Mouse (Mus musculus) lung, postnatal 14 days (tissue): ENCODE data around the gene Soat1.
"Not testable (repeated sequence)": the region's sequence is repeated elsewhere in the genome, so short reads cannot be mapped to it uniquely, and the experiment has no call there.

Experiments used
- DNase-seq: peaks from one replicate; pipeline ENCODE4 v3.0.0; 2021

The Soat1 gene

GRCm38 (mm10) chr1:156423493-156423892 lies 50.6 kb downstream of the Soat1 start:
- no peak for DNase-seq

- DNase-seq: no peak
Measured at GRCm38 (mm10) chr1:156422856-156423255, 51.3 kb downstream of the Soat1 start.

- DNase-seq: peak; percentile 87
Measured at GRCm38 (mm10) chr1:156420671-156421297, 53.3 kb downstream of the Soat1 start, which contains the start of gene Axdnd1. Gene Axdnd1 (minus strand): TSS chr1:156421159.

- peak; percentile 64 for DNase-seq
Measured at GRCm38 (mm10) chr1:156418170-156418569, 56.0 kb downstream of the Soat1 start.

GRCm38 (mm10) chr1:156408521-156408920 lies 65.6 kb downstream of the Soat1 start:
- DNase-seq: no peak

- DNase-seq: no peak
Measured at GRCm38 (mm10) chr1:156408004-156408403, 66.1 kb downstream of the Soat1 start.

GRCm38 (mm10) chr1:156403251-156403650 lies 70.9 kb downstream of the Soat1 start:
- DNase-seq: no peak

- DNase-seq: no peak
Measured at GRCm38 (mm10) chr1:156402491-156402890, 71.6 kb downstream of the Soat1 start.

- not testable (repeated sequence) for DNase-seq
Measured at GRCm38 (mm10) chr1:156400159-156400558, 74.0 kb downstream of the Soat1 start.

GRCm38 (mm10) chr1:156393148-156393547 lies 81.0 kb downstream of the Soat1 start:
- no peak for DNase-seq

GRCm38 (mm10) chr1:156386880-156387279 lies 87.3 kb downstream of the Soat1 start:
- DNase-seq: no peak

GRCm38 (mm10) chr1:156386232-156386631 lies 87.9 kb downstream of the Soat1 start:
- no peak for DNase-seq

GRCm38 (mm10) chr1:156381217-156381616 lies 92.9 kb downstream of the Soat1 start:
- no peak for DNase-seq
